15 mouse cellular contexts compared by ENCODE assay signal in genomic region chr11:117059120-117059519, GRCm38 (mm10). TPM values are rescaled to one million over a fixed set of nuclear protein-coding genes. Genes with fewer than 3 reads are reported as not detected.
DNase-seq lines count a peak whose midpoint lies in the region; ATAC-seq and TF ChIP-seq lines count a peak whose summit lies in the region.
"Had no signal": no experiment of that assay in that cellular context is flagged by ENCODE, and none has a peak within 500 bp of the region (broad histone marks: within the 10 kb centered on the region; RNA-seq: fewer than 3 reads in every experiment).

No protein-coding gene starts in this region.

- intact Hi-C loops in heart, postnatal 14 days (cut with DNase I), result no loop called here
- intact Hi-C loops in gastrocnemius, adult 2 months (cut with DNase I), result no loop called here

- H3K36me3 ChIP-seq in heart, postnatal 0 days (replicated peaks; ENCODE audit: control insufficient read depth, insufficient read depth, low read length), result no peaks in the 10 kb centered on the region
- no peaks in the 10 kb centered on the region for H3K36me3 ChIP-seq in hindbrain, embryonic 12.5 days
- H3K36me3 ChIP-seq: kidney, embryonic 15.5 days had no signal

- no peak for TF ChIP-seq EP300 in heart, postnatal 0 days (IDR thresholded peaks at IDR 0.05; ENCODE audit: low read depth)

- no peak; the same call in 1 of the 2 replicates for TF ChIP-seq CTCF in heart, postnatal 0 days (IDR thresholded peaks at IDR 0.05; ENCODE audit: low read depth)
- no peak for TF ChIP-seq CTCF in brain, embryonic 14.5 days (IDR thresholded peaks at IDR 0.05; ENCODE audit: borderline replicate concordance, extremely low read depth, insufficient read depth, insufficient read length)
- no peak for TF ChIP-seq CTCF in gastrocnemius, adult 2 months (IDR thresholded peaks at IDR 0.05)

- TF ChIP-seq POLR2A in brain, embryonic 14.5 days (IDR thresholded peaks at IDR 0.05; ENCODE audit: borderline replicate concordance, extremely low read depth, insufficient read depth, insufficient read length, poor library complexity, severe bottlenecking), result no peak

- H3K27ac ChIP-seq in heart, postnatal 0 days (ENCODE audit: low read depth), result no peak overlapping the region
- peak overlapping the region; percentile 87 for H3K27ac ChIP-seq in hindbrain, embryonic 12.5 days
- no peak overlapping the region for H3K27ac ChIP-seq in gastrocnemius, adult 2 months
- H3K27ac ChIP-seq: kidney, embryonic 15.5 days; left cerebral cortex, adult 2 months; stomach, postnatal 0 days had no signal

- H3K9ac ChIP-seq in heart, postnatal 0 days (replicated peaks; ENCODE audit: low read depth, low read length), result no peak overlapping the region
- H3K9ac ChIP-seq in hindbrain, embryonic 12.5 days, result no peak overlapping the region
- H3K9ac ChIP-seq: kidney, embryonic 15.5 days had no signal

- H3K9me3 ChIP-seq in heart, postnatal 0 days (replicated peaks; ENCODE audit: control insufficient read depth, low read length), result no peaks in the 10 kb centered on the region
- H3K9me3 ChIP-seq in hindbrain, embryonic 12.5 days (replicated peaks), result no peaks in the 10 kb centered on the region
- H3K9me3 ChIP-seq: kidney, embryonic 15.5 days had no signal

- DNase-seq in heart, postnatal 0 days (ENCODE audit: low spot score), result peak; percentile 37
- no peak for DNase-seq in heart, postnatal 14 days
- peak; percentile 78 for DNase-seq in brain, embryonic 14.5 days (ENCODE audit: low read depth)
- no peak for DNase-seq in gastrocnemius, adult 2 months
- DNase-seq in left cerebral cortex, adult 9 months (ENCODE audit: low spot score in 2 of 2), result no peak
- DNase-seq: cerebellum, postnatal 25 days; lung, adult 18-20 months had no signal

- H3K4me1 ChIP-seq in heart, postnatal 0 days (ENCODE audit: control insufficient read depth, insufficient read depth), result peaks cover 4% of the 10 kb centered on the region; the same call in 1 of the 2 replicates
- H3K4me1 ChIP-seq in hindbrain, embryonic 12.5 days, result peaks cover 42% of the 10 kb centered on the region

- no peak overlapping the region for H3K4me3 ChIP-seq in heart, postnatal 0 days (ENCODE audit: low read depth, low read length)
- H3K4me3 ChIP-seq in hindbrain, embryonic 12.5 days, result no peak overlapping the region
- H3K4me3 ChIP-seq in gastrocnemius, adult 2 months, result no peak overlapping the region
- H3K4me3 ChIP-seq: kidney, embryonic 15.5 days; left cerebral cortex, adult 2 months; myocyte had no signal

- no peaks in the 10 kb centered on the region for H3K27me3 ChIP-seq in heart, postnatal 0 days (ENCODE audit: control insufficient read depth, insufficient read depth, low read length)
- H3K27me3 ChIP-seq in hindbrain, embryonic 12.5 days, result peaks cover 9% of the 10 kb centered on the region; the same call in 1 of the 2 replicates

- WGBS in heart, postnatal 0 days, result 19% methylated on average over 8 of the region's 8 CpGs
- 64% methylated on average over 8 of the region's 8 CpGs for WGBS in hindbrain, embryonic 12.5 days

- H3K4me2 ChIP-seq in heart, postnatal 0 days (ENCODE audit: low read depth, low read length), result no peak overlapping the region
- no peak overlapping the region for H3K4me2 ChIP-seq in hindbrain, embryonic 12.5 days (replicated peaks)
- H3K4me2 ChIP-seq: kidney, embryonic 15.5 days had no signal

- peak; percentile 50 for ATAC-seq in heart, postnatal 0 days (ENCODE audit: insufficient read depth, low read depth)
- ATAC-seq in hindbrain, embryonic 12.5 days (ENCODE audit: low FRiP score), result no peak
- peak; percentile 60 for ATAC-seq in megakaryocyte progenitor cell, adult 5-6 weeks (replicated peaks; ENCODE audit: poor library complexity)
- ATAC-seq in cerebellum, adult (ENCODE audit: insufficient number of reproducible peaks, low FRiP score, low TSS enrichment), result no peak
- ATAC-seq: CD4-positive, CD25-positive, alpha-beta regulatory T cell, adult 4 months had no signal

RNA-seq across cellular contexts. Expression of gene Sec14l1, which starts 55.8 kb away (rescaled TPM):
- total RNA-seq in heart, postnatal 0 days (2014; rRNA removed; ENCODE audit: low replicate concordance), result 62.1 and 71.6 TPM in 2 replicates
- 36.4 and 38.0 TPM in 2 replicates for polyA plus RNA-seq in heart, postnatal 0 days (2015; fragmentation: Nextera tagmentation; extraction: Ambion mirVana)
- 10 to 100 TPM; 89.1 to 92.0 TPM for total RNA-seq in heart, postnatal 14 days (2021)
- polyA plus RNA-seq in brain, embryonic 14.5 days (2012; rRNA removed), result 77.4 and 90.5 TPM in 2 replicates
- 76.2 and 77.6 TPM in 2 replicates for polyA plus RNA-seq in hindbrain, embryonic 12.5 days (2016; fragmentation: Nextera tagmentation; extraction: Ambion mirVana)
- 9.8 and 11.7 TPM in 2 replicates for total RNA-seq in megakaryocyte progenitor cell, adult 5-6 weeks (2015)
- total RNA-seq in megakaryocyte progenitor cell, adult 5-6 weeks (2017), result 11.4 and 12.9 TPM in 2 replicates
- 10 to 100 TPM; 52.3 to 52.8 TPM for total RNA-seq in gastrocnemius, adult 2 months (2021)

Comparison
In these comparisons a context has a peak if more than half of its experiments do, and no peak if none do; other contexts are left out.
1. DNase-seq: peak in heart, postnatal 0 days (single experiment) and brain, embryonic 14.5 days (single experiment); none in heart, postnatal 14 days (0 of 2), gastrocnemius, adult 2 months (single experiment) and left cerebral cortex, adult 9 months (0 of 2).
2. ATAC-seq: peak in heart, postnatal 0 days (single experiment) and megakaryocyte progenitor cell, adult 5-6 weeks (single experiment); none in hindbrain, embryonic 12.5 days (single experiment) and cerebellum, adult (single experiment).